Mouse (Mus musculus) intestine, postnatal 0 days (tissue): ENCODE data around the gene Parp4. TPM values are rescaled to one million over a fixed set of nuclear protein-coding genes. Genes with fewer than 3 reads are reported as not detected.

Experiments used
- ATAC-seq: fragments of 200-750 bp; cut with Nextera tagmentation; 2 replicates; pipeline ENCODE4 v1.8.0; 2017; ENCODE audit warnings: mild to moderate bottlenecking, moderate TSS enrichment, moderate library complexity
- H3K27ac ChIP-seq: fragments of 300-500 bp; sonication (generic); 2 replicates; pipeline ENCODE4 v1.5.1; 2014; ENCODE audit warnings: mild to moderate bottlenecking, low read depth, low read length, moderate library complexity
- H3K27me3 ChIP-seq: fragments of 300-500 bp; sonication (generic); replicated peaks from 2 replicates; pipeline ENCODE4 v1.6.1; 2014; ENCODE audit warnings: low read length, mixed read lengths; ENCODE audit not compliant: control insufficient read depth, insufficient read depth
- H3K36me3 ChIP-seq: fragments of 300-500 bp; sonication (generic); 2 replicates; pipeline ENCODE4 v1.6.1; 2014; ENCODE audit warnings: mild to moderate bottlenecking, moderate library complexity; ENCODE audit not compliant: control insufficient read depth, insufficient read depth
- H3K4me1 ChIP-seq: fragments of 300-500 bp; sonication (generic); replicated peaks from 2 replicates; pipeline ENCODE4 v1.6.1; 2014; ENCODE audit warnings: antibody characterized with exemption, low read length, mixed read lengths; ENCODE audit not compliant: control insufficient read depth, insufficient read depth
- H3K4me2 ChIP-seq: fragments of 300-500 bp; sonication (generic); replicated peaks from 2 replicates; pipeline ENCODE4 v1.6.1; 2014; ENCODE audit warnings: low read depth, mild to moderate bottlenecking, moderate library complexity
- H3K4me3 ChIP-seq: fragments of 300-500 bp; sonication (generic); 2 replicates; pipeline ENCODE4 v1.5.1; 2014; ENCODE audit warnings: low read depth, low read length
- H3K9ac ChIP-seq: fragments of 300-500 bp; sonication (generic); 2 replicates; pipeline ENCODE4 v1.6.1; 2014; ENCODE audit warnings: mild to moderate bottlenecking, low read depth, low read length
- H3K9me3 ChIP-seq: fragments of 300-500 bp; sonication (generic); 2 replicates; pipeline ENCODE4 v1.6.1; 2016; ENCODE audit warnings: mixed run types; ENCODE audit not compliant: control insufficient read depth
- CTCF ChIP-seq: sonication (generic); IDR thresholded peaks from 2 replicates; pipeline ENCODE4 v1.5.1; 2016; ENCODE audit warnings: low read depth, mild to moderate bottlenecking, control low read depth, antibody characterized with exemption, moderate library complexity
- WGBS: fragments of 180-500 bp; shearing (Covaris S2); extraction: QIAGEN DNeasy Blood & Tissue Kit; methylation state at CpG from one replicate; pipeline ENCODE4 v1.1.7; 2014; 5-methylcytosine and 5-hydroxymethylcytosine counted together
- polyA plus RNA-seq: library from polyadenylated mRNA; unstranded; fragments of >200 nt; fragmentation: Nextera tagmentation; extraction: Ambion mirVana; gene quantifications from 2 replicates; pipeline ENCODE4 v1.2.1, GENCODE M21; 2015

Gene Parp4
- polyA plus RNA-seq, 1 experiment from 2014 or later, result 12.2 TPM

GRCm38 (mm10) chr14:56572546-56572945, 2.9 kb upstream of the Parp4 start:
- Histone ChIP-seq H3K27me3 (no peaks in the 10 kb centered on the region), H3K9ac (no peak overlapping the region), H3K4me1 (no peaks in the 10 kb centered on the region), H3K9me3 (no peaks in the 10 kb centered on the region), H3K4me3 (no peak overlapping the region), H3K36me3 (no peaks in the 10 kb centered on the region), H3K4me2 (no peak overlapping the region), H3K27ac (no peak overlapping the region)
- TF ChIP-seq CTCF, result no peak
- ATAC-seq, result no peak
- 79% methylated on average over 2 of the region's 2 CpGs for WGBS

- H3K27ac ChIP-seq, result peak overlapping the region; percentile 75
- WGBS, result 62% methylated on average over 18 of the region's 18 CpGs
Measured at GRCm38 (mm10) chr14:56575969-56576901, 816 bp downstream of the Parp4 start.

GRCm38 (mm10) chr14:56579011-56579410, 3.6 kb downstream of the Parp4 start:
- Histone ChIP-seq H3K4me2 (no peak overlapping the region), H3K27ac (no peak overlapping the region), H3K9me3 (no peaks in the 10 kb centered on the region), H3K27me3 (no peaks in the 10 kb centered on the region), H3K4me3 (no peak overlapping the region), H3K9ac (no peak overlapping the region), H3K36me3 (peaks cover 7% of the 10 kb centered on the region; the same call in 1 of the 2 replicates), H3K4me1 (no peaks in the 10 kb centered on the region)
- ATAC-seq, result no peak
- TF ChIP-seq CTCF, result no peak
- 42% methylated on average over 8 of the region's 8 CpGs for WGBS

More at GRCm38 (mm10) chr14:56575969-56576901, 816 bp downstream of the Parp4 start:
- peaks cover 3% of the 10 kb centered on the region; the same call in 1 of the 2 replicates for H3K36me3 ChIP-seq
- no peaks in the 10 kb centered on the region for H3K4me1 ChIP-seq
- no peaks in the 10 kb centered on the region for H3K9me3 ChIP-seq
- no peak for TF ChIP-seq CTCF
- ATAC-seq, result no peak
- H3K4me3 ChIP-seq, result peak overlapping the region; percentile 62
- H3K27me3 ChIP-seq, result no peaks in the 10 kb centered on the region
- H3K4me2 ChIP-seq, result peak overlapping the region; percentile 73
- peak overlapping the region; percentile 67; the same call in 1 of the 2 replicates for H3K9ac ChIP-seq

GRCm38 (mm10) chr14:56581117-56581516, 5.7 kb downstream of the Parp4 start:
- ATAC-seq, result no peak
- 66% methylated on average over 5 of the region's 5 CpGs for WGBS
- Histone ChIP-seq H3K4me2 (no peak overlapping the region), H3K4me1 (no peaks in the 10 kb centered on the region), H3K27me3 (no peaks in the 10 kb centered on the region), H3K9ac (no peak overlapping the region), H3K4me3 (no peak overlapping the region), H3K9me3 (no peaks in the 10 kb centered on the region), H3K36me3 (peaks cover 25% of the 10 kb centered on the region; the same call in 1 of the 2 replicates), H3K27ac (no peak overlapping the region)
- no peak for TF ChIP-seq CTCF

- H3K9me3 ChIP-seq, result no peaks in the 10 kb centered on the region
- 77% methylated on average over 6 of the region's 6 CpGs for WGBS
Measured at GRCm38 (mm10) chr14:56582294-56582693, 6.9 kb downstream of the Parp4 start.

GRCm38 (mm10) chr14:56592191-56592590, 16.8 kb downstream of the Parp4 start:
- Histone ChIP-seq H3K9ac (no peak overlapping the region), H3K4me1 (no peaks in the 10 kb centered on the region), H3K9me3 (no peaks in the 10 kb centered on the region), H3K27ac (no peak overlapping the region), H3K36me3 (peaks cover 88% of the 10 kb centered on the region), H3K4me3 (no peak overlapping the region), H3K27me3 (no peaks in the 10 kb centered on the region), H3K4me2 (no peak overlapping the region)
- TF ChIP-seq CTCF, result no peak
- no peak for ATAC-seq
- 91% methylated on average over 9 of the region's 9 CpGs for WGBS

More at GRCm38 (mm10) chr14:56582294-56582693, 6.9 kb downstream of the Parp4 start:
- no peak overlapping the region for H3K4me3 ChIP-seq
- H3K27ac ChIP-seq, result no peak overlapping the region
- H3K4me2 ChIP-seq, result no peak overlapping the region
- TF ChIP-seq CTCF, result no peak
- H3K9ac ChIP-seq, result no peak overlapping the region
- no peaks in the 10 kb centered on the region for H3K4me1 ChIP-seq
- no peak for ATAC-seq
- peaks cover 35% of the 10 kb centered on the region; the same call in 1 of the 2 replicates for H3K36me3 ChIP-seq
- H3K27me3 ChIP-seq, result no peaks in the 10 kb centered on the region
